In the genomic region with DNA sequence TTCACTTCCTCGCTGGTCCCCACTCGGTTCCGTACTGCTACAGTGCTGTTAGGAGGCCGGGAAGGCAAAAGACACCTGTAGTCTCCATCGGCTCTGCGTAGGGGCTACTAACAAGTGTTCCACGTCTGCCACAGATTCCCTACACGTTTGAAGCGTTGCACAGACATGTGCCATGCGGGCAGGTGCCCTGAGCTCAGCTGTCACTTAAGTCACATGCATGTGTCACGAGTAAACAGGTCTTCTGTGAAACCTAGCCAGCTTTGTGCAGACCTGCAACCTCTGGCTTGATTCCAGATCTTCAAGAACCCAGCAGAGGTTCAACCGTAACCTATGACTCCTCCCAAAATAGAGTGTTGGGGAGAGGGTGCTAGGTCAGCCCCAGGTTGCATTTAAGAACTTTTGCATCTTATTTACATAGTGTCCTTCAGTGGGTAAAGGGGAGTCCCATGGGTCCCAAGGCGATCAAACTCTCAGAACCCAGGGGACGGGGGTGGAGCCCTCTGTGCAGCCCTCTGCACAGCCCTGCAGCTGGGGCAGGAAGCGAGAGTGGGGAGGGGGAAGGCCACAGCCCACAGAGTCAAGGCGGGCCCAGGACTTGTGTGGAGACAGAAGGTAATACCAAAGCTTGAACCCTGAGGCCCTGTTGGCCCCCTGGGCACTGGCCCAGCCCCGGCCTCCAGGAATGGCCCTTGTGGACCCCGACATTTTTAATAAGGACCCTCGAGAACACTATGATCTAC, we compare ENCODE assay signal across 8 mouse cellular contexts. TPM values are rescaled to one million over a fixed set of nuclear protein-coding genes. Genes with fewer than 3 reads are reported as not detected.
DNase-seq lines count a peak whose midpoint lies in the region; ATAC-seq and TF ChIP-seq lines count a peak whose summit lies in the region.

No protein-coding gene starts in this region.

- DNase-seq in gastrocnemius, adult 2 months = peak; percentile 45
- DNase-seq in gastrocnemius, adult 8-10 months (ENCODE audit: low spot score in 2 of 2) = no peak
- peak; percentile 27 to 33 for DNase-seq in heart, postnatal 14 days
- DNase-seq in yolk sac, embryonic 10.5 days (ENCODE audit: low spot score) = peak; percentile 27
- DNase-seq in urinary bladder, postnatal 36 days (ENCODE audit: low spot score in 2 of 2) = no peak

- no peaks in the 10 kb centered on the region for H3K9me3 ChIP-seq in liver, embryonic 12.5 days (replicated peaks)

- WGBS in liver, embryonic 12.5 days (ENCODE audit: insufficient replicate concordance) = 8% methylated on average over 19 of the region's 19 CpGs

- peak overlapping the region; percentile 76 for H3K4me3 ChIP-seq in gastrocnemius, adult 2 months
- H3K4me3 ChIP-seq in liver, embryonic 12.5 days = peak overlapping the region; percentile 68
- H3K4me3 ChIP-seq in myocyte = peak overlapping the region; percentile 92

- H3K4me2 ChIP-seq in liver, embryonic 12.5 days = peak overlapping the region; percentile 88
- peak overlapping the region; percentile 99 for H3K4me2 ChIP-seq in myocyte (ENCODE audit: low read depth)

- peak; percentile 66 for ATAC-seq in common myeloid progenitor, adult 5-6 weeks (replicated peaks; ENCODE audit: low read depth, poor library complexity, severe bottlenecking)
- peak; percentile 51 for ATAC-seq in liver, embryonic 12.5 days

- H3K36me3 ChIP-seq in liver, embryonic 12.5 days = peaks cover 35% of the 10 kb centered on the region
- H3K36me3 ChIP-seq in myocyte (ENCODE audit: control insufficient read depth, insufficient read depth) = peaks cover 4% of the 10 kb centered on the region

- peaks cover 51% of the 10 kb centered on the region for H3K4me1 ChIP-seq in liver, embryonic 12.5 days

- peak overlapping the region; percentile 90 for H3K27ac ChIP-seq in gastrocnemius, adult 2 months
- H3K27ac ChIP-seq in liver, embryonic 12.5 days = peak overlapping the region; percentile 95

- H3ac ChIP-seq in myocyte (ENCODE audit: control insufficient read depth, insufficient read length) = peak overlapping the region; percentile 98

- no peaks in the 10 kb centered on the region for H3K27me3 ChIP-seq in liver, embryonic 12.5 days (replicated peaks)
- no peaks in the 10 kb centered on the region for H3K27me3 ChIP-seq in myocyte (ENCODE audit: control insufficient read depth, insufficient read depth, insufficient read length)

- no peak for TF ChIP-seq CTCF in gastrocnemius, adult 2 months (IDR thresholded peaks at IDR 0.05)

- H3K9ac ChIP-seq in liver, embryonic 12.5 days = peak overlapping the region; percentile 83

- no peak for TF ChIP-seq POLR2A in myocyte (IDR thresholded peaks at IDR 0.05; ENCODE audit: insufficient read length, low read depth)

- H3K79me2 ChIP-seq in myocyte (ENCODE audit: control insufficient read depth, insufficient read depth) = peaks cover 15% of the 10 kb centered on the region

- intact Hi-C loops in gastrocnemius, adult 2 months (cut with DNase I) = no loop called here
- intact Hi-C loops in heart, postnatal 14 days (cut with DNase I) = loop anchor here (10.0 kb wide), 1 partner anchor 192 kb away; a partner anchor contains a TSS

TF ChIP-seq in myocyte, 11 proteins besides CTCF, POLR2A, EP300 and RAD21:
- TF ChIP-seq TCF12 (IDR thresholded peaks at IDR 0.05; ENCODE audit: insufficient read depth, poor library complexity, severe bottlenecking) (no peak), MYOD1 (IDR thresholded peaks at IDR 0.05; ENCODE audit: control insufficient read depth in 1 of 3, insufficient read length in 2 of 3, low read depth in 2 of 3) (no peak), REST (IDR thresholded peaks at IDR 0.05; ENCODE audit: insufficient read depth, insufficient read length) (no peak), CEBPB (IDR thresholded peaks at IDR 0.05; ENCODE audit: insufficient read depth, poor library complexity, severe bottlenecking) (no peak), SRF (IDR thresholded peaks at IDR 0.05; ENCODE audit: control insufficient read depth, insufficient read length, low read depth) (no peak), MYOG (IDR thresholded peaks at IDR 0.05; ENCODE audit: control insufficient read depth in 1 of 3, insufficient read depth in 1 of 3, insufficient read length in 2 of 3, low read depth in 2 of 3) (peak in 1 of 3 experiments; percentile 30), POLR2AphosphoS2 (IDR thresholded peaks at IDR 0.05; ENCODE audit: insufficient read length, low read depth) (no peak)

RNA-seq across cellular contexts. Expression of a gene that starts 0.6 kb away (rescaled TPM):
- total RNA-seq in gastrocnemius, adult 2 months (2021) = under 1 TPM; 0.25 to 0.33 TPM
- under 1 TPM; 0.22 to 0.82 (median 0.41) TPM for total RNA-seq in gastrocnemius, adult 8-10 months (2022)
- total RNA-seq in common myeloid progenitor, adult 5-6 weeks (2017) = 65.8 and 72.9 TPM in 2 replicates
- 1 to 10 TPM in 1 of 2 experiments, under 1 TPM in 1; 0.96 to 2.4 TPM for total RNA-seq in heart, postnatal 14 days (2021)
- polyA plus RNA-seq in liver, embryonic 12.5 days (2016; fragmentation: Nextera tagmentation; extraction: Ambion mirVana) = 33.3 and 35.0 TPM in 2 replicates
- 0.18 TPM for polyA plus RNA-seq in myocyte (2012; fragmentation: generic; extraction: Trizol)

RNA-seq across cellular contexts. Expression of a gene that starts 0.8 kb away (rescaled TPM):
- 100 to 1,000 TPM; 122 to 141 TPM for total RNA-seq in gastrocnemius, adult 2 months (2021)
- 100 to 1,000 TPM; 130 to 143 (median 134) TPM for total RNA-seq in gastrocnemius, adult 8-10 months (2022)
- 417 and 491 TPM in 2 replicates for total RNA-seq in common myeloid progenitor, adult 5-6 weeks (2017)
- 100 to 1,000 TPM; 157 to 159 TPM for total RNA-seq in heart, postnatal 14 days (2021)
- polyA plus RNA-seq in liver, embryonic 12.5 days (2016; fragmentation: Nextera tagmentation; extraction: Ambion mirVana) = 325 and 336 TPM in 2 replicates
- polyA plus RNA-seq in myocyte (2012; fragmentation: generic; extraction: Trizol) = 335 TPM

RNA-seq across cellular contexts. Expression of a gene that starts 20.3 kb away (rescaled TPM):
- total RNA-seq in gastrocnemius, adult 2 months (2021) = 10 to 100 TPM; 27.1 to 40.2 TPM
- total RNA-seq in gastrocnemius, adult 8-10 months (2022) = 10 to 100 TPM; 21.3 to 36.9 (median 28.2) TPM
- total RNA-seq in common myeloid progenitor, adult 5-6 weeks (2017) = 42.6 and 76.9 TPM in 2 replicates
- total RNA-seq in heart, postnatal 14 days (2021) = 100 to 1,000 TPM; 110 to 127 TPM
- polyA plus RNA-seq in liver, embryonic 12.5 days (2016; fragmentation: Nextera tagmentation; extraction: Ambion mirVana) = 165 and 166 TPM in 2 replicates
- polyA plus RNA-seq in myocyte (2012; fragmentation: generic; extraction: Trizol) = 270 TPM

Comparison
In these comparisons a context has a peak if more than half of its experiments do, and no peak if none do; other contexts are left out.
1. DNase-seq: peak in gastrocnemius, adult 2 months (single experiment), heart, postnatal 14 days (2 of 2) and yolk sac, embryonic 10.5 days (single experiment); none in gastrocnemius, adult 8-10 months (0 of 2) and urinary bladder, postnatal 36 days (0 of 2).
2. RNA of a gene that starts 0.6 kb away (total RNA-seq): 65.8 to 72.9 TPM in common myeloid progenitor, adult 5-6 weeks; 0.96 to 2.4 TPM in heart, postnatal 14 days, 0.22 to 0.82 TPM in gastrocnemius, adult 8-10 months and 0.25 to 0.33 TPM in gastrocnemius, adult 2 months; every median in the first group is over 10 times any median in the second.
3. Peak in every context shown above with its lines, with median percentiles within 50 percentile points of each other: H3K4me3 ChIP-seq.